Mouse (Mus musculus) v-Abl transformed pro-B cells (cell line): ENCODE results near the gene Mon1a.

ENCODE experiments used
- in situ Hi-C, 2 experiments: fragments of 400-800 bp; cut with MboI; formaldehyde crosslinking; loops; one replicate each; pipeline ENCODE4 v1.15.1; 2025; ENCODE audit not compliant: unreplicated experiment in 2 of 2

The Mon1a gene

GRCm38 (mm10) chr9:107947241-107948194 is 59.6 kb downstream of the Mon1a start:
- in situ Hi-C loops = loop anchor here in 1 of 2 experiments (5.0 kb wide), 1 partner anchor 35 kb away; no protein-coding TSS in a partner anchor

GRCm38 (mm10) chr9:107949184-107949921 is 61.4 kb downstream of the Mon1a start:
- in situ Hi-C loops = loop anchor here in 1 of 2 experiments (5.0 kb wide), 1 partner anchor 37 kb away; no protein-coding TSS in a partner anchor

GRCm38 (mm10) chr9:107949922-107950235 is 61.9 kb downstream of the Mon1a start, which contains the start of gene Traip:
Traip (plus strand) TSS chr9:107950136.
- in situ Hi-C loops = loop anchor here in 1 of 2 experiments (5.0 kb wide), 1 partner anchor 38 kb away; no protein-coding TSS in a partner anchor

- in situ Hi-C loops = no loop called here
These were observed 62.8 kb downstream of the Mon1a start for GRCm38 (mm10) chr9:107950460-107951355.
